Mouse (Mus musculus): Measurements from ENCODE around the gene Ube2f.

The Ube2f gene

DNA sequence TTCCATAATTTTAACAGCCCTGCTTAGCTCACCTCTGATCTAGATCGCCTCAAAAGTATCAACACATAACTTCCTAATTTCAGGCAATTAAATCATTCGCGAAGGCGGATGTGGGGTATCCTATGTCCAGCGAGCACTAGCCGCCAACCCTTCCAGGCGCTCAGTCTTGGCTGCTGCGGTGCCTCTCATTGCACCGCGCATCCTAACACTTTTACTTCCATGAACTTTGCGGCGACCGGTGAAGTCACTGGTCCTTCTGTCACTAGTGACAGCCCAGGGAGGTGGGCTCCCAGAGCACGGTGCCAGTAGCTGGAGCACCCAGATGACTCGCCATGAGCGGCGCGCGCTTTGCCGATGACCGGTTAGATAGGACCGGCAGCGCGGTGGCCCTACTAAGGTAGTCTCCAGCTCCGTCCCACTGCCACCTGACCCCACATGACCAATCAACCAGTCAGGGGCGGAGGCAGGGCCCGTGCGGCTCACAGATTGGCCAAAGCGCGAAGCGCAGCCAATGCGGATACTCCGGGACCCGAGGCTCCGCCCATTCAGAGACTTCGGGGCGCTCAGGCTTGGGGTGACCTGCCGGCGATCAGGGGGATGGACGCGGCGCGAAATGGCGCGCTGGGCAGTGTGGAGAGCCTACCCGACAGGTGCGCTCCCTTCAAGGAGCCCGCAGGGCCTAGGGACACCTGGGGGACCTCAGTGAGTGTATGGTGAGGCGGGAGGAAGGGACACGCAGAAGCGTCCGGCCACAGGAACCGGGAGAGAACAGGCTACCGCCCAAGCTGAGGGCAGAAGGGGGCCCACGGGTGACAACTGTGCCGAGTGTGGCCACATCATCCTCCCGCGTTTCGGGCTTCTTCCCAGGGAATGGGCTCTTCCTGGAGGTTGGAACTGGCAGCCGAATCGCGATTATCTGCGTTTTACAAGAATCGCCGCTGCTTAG is 48.0 kb downstream of the Ube2f start, which contains the start of gene Scly:
Gene Scly (plus strand): TSS at position 540 of the 946 bp plus-strand sequence.
- peak; percentile 91 to 93 for DNase-seq (ENCODE audit: low spot score in 2 of 2)

DNA sequence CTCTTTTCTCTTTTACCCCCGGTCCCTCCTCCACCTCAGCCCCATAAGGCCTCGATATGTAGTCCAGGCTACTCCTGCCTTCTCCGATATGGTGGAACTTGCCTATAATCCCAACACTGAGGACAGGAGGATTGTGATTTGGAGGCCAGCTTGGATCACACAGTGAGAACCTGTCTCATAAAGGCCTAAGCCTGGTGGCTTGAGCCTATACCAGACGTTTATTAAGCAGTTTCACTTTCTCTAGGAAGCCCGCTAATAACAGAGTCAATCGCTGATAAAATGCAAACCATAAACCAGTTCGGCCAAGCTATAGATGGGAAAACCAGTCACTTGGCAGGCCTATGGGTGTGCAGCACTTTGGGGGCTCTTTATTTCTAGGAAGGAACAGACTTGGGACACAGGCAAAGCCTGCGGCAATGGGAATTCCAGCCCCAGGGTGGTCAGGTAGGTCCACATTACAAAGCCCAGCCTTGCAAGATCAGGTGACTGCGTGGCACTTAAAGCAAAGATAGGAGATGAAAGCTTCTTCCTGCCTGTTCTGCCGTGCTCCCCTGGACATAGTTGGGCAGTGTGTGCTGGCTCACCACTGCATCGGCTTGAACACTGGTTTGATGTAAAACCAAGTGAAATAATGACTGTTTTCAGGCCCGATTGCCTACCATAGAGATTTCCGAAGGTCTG is 49.1 kb downstream of the Ube2f start:
- DNase-seq (ENCODE audit: low spot score in 2 of 2): no peak

DNA sequence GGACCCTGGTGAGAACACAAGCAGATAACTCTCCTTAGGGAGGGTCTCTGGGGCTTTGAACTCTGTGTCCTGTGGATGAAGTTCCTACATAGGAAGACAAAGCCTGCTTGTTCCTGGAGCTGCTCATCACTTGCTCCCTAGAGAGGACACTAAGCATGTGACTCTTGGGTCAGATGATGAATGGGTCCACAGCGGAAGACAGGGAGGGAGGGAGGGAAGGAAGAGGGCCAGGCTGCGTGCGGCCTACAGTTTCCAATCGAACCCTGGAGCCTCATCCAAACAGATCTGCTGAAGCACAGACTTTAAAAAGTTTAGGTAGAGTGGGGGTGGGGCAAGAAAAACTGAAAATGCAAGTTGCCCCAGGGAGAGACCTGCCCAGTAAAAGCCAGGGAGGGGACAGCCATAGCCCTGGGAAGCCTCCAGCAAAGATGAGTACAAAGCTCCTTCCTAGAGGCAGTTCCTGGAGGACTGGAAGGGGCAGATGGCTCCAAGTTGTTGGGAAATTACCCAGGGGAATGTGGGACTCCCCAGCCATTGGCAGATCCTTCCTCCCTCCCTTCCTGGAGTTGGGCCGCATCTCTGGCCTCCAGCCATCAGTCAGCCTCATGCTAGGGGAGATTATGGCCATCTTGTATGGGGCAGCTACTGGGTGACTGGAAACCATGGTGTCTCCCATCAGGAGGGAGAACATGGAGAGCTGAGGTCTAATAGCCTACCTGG is 49.8 kb downstream of the Ube2f start:
- no peak for DNase-seq (ENCODE audit: low spot score in 2 of 2)

DNA sequence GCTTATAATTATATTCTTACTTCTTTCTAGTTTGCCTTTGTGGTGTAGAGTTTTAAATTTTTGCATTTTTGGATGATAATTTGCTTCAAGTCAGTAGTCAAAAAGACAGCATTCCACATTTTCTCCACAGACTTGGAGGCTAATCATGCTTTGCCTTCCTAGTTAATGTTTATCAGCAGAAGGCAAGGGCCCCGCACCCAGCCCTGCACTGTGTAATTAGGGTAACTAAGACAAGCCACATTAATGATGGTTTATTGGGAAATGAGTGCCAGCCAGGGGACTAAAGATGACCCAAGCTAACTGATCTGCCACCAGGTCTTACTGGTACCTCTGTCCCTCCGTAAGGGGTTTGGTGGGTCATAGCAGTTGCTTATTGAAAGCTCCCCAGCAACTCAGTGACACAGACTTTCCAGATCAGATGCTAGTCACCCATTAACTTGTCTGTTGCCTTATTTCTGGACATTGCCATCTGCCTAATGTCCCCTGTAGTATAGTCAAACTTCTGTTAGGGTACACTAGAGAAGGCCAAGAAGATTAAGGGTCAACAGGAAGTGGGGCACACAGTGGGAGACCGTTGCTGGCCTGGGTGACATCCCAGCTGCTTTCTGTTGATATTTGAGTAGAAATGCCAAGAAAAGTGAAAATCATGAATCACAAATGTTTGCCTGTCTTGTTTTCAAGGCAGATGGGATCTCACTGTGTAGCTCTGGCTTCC is 51.3 kb downstream of the Ube2f start:
- no peak for DNase-seq (ENCODE audit: low spot score in 2 of 2)

DNA sequence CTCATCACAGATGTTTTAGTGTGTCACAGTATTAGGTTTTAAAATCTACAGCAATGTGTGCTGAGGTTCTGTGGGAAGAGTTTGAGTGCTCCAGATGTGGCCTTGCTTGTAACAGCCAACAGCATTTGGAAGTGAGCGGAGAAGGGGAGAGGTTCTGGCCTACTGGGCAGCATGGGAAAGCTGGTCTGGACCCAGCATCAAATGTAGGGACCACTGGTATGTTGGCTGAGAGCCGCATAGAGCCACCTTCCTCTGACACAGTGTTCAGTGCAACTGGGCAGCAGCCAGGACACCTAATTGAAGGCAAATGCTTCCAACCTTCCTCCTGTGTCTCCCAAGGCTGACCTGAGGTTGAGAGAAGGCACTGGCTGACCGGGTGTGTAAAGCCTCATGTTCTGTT is 51.9 kb downstream of the Ube2f start:
- no peak for DNase-seq (ENCODE audit: low spot score in 2 of 2)

DNA sequence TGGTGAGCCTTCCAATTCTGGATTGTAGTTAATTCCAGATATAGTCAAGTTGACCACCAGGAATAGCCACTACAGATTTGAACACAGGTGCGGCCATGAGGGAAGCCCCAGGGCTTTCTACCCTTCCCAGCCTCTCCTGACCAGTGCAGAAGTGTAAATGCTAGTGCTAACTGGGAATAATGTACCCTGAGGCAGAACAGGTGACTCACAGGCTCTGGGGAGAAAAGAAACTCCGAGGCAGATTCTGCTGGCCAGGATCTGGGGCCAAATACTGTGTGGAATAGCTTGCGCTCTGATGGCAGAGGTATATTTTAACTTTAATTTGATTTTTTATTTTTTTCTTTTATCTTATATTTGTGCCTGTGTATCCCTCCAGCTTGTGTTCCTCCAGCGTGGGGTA is 54.5 kb downstream of the Ube2f start:
- DNase-seq (ENCODE audit: low spot score in 2 of 2): no peak

DNA sequence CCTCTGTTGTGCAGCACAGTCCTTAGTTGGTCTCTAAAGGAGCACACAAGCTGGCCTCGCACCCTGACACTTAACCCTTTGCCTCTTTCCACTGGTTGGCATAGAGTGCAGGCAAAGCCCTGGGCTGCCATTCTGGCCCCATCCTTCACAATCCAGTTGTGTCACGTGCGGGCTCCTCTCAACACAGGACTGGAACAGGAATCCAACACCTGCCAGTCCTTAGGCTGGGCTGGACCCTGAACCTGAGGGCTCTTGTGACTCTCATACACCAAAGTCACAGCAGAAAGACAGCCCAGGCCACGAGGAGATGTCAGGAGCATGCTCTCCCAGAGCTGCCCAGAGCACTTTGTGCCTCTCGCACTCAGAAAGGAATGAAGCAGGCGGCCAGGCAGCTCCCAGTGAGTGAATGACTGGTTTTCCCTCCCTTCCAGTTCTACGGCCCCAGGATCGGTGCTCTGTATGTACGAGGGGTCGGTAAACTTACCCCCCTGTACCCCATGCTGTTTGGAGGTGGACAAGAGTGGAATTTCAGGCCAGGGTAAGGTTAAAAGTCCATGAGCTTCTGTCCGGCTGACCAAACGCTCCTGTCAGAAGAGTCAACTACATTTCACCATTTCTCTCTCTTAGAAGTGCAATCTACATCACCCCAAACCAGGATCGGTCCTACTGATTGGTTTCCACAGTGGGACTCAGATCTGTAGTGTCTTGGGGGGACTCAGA is 59.4 kb downstream of the Ube2f start:
- no peak for DNase-seq (ENCODE audit: low spot score in 2 of 2)

DNA sequence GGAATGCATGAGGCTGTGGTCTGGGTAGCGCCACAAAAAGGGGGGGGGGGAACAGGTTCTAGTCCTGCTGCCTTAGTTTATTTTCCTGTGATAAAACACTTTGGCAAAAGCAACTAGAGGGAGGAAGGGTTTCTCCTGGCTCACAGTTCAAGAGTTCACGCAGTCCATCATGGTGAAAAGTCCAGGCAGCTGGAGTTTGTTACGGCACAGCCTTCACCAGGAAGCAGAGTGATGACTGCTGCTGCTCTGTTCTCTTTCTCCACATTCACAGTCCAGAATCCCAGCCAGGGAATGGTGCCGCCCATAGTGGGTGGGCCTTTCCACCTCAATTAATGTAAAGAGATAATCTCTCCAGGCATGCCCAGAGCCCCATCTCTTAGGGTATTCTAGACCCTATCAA is 62.2 kb downstream of the Ube2f start:
- no peak for DNase-seq (ENCODE audit: low spot score in 2 of 2)

DNA sequence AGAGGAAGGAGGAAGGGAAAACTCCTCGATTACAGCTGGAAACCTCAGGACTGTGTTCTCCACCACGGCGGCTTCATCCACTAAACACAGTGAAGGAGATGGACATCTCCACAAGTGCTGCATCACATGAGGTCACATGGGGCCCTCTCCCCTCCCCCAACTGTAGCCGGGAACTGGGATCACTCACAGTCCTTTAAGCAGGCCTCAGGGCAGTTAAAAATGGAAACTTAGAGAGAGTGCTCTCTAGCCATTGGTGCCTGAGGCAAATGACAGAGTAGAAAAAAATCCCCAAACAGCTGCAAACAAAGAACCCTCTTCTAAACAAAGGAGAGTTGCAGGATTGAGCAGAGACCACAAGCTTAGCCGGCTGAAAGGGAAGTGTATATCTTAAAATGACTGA is 63.1 kb downstream of the Ube2f start:
- no peak for DNase-seq (ENCODE audit: low spot score in 2 of 2)

DNA sequence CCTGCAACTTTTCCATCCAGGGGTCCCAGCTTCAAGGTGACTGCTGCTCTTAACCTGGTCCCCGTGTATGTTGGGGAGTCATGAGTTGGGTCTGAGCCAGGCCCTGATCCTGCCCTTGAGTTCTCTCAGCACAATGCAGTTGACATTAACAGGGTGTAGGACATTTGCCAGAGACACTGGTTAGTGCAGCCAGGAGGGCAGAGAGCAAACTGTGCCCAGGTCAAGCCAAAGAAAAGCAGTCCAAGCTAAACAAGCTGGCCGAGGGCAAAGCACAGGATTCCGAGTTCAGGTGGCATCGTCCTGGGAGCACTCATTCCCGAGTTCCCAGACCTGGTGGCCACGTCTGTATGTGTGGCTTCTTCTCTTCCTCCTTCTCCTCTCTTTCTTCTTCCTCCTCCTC is 67.6 kb downstream of the Ube2f start:
- DNase-seq (ENCODE audit: low spot score in 2 of 2): no peak

DNA sequence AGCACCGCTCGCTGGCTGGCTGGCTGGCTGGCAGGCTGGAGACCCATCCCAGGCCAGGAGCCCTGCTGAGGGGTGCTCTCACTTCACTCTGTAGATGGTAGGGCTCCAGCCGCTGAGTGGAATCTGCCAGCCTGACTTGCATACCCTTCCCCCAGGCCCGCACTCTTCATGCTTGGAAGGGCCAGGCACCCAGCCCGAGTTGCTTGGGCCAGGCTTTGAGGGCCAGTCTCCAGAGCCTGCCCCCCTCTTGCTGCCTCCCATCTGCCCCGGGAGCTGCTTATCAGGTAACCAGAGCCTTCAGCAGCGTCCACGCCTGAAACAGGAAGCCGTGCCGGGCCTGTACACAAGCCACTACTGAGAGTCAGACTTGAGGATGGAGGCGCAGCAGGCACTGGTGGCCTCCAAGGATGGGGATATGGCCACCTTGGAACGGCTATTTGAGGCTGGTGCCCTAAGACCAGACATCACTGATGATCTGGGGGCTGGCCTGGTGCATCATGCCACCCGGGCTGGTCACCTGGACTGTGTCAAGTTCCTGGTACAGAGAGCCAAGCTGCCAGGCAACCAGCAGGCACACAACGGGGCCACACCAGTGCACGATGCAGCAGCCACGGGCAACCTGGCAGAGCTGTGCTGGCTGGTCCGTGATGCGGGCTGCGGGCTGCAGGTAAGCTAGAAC is 71.8 kb downstream of the Ube2f start, which contains the start of gene Espnl:
Gene Espnl (plus strand): TSS at position 316 of the 679 bp plus-strand sequence.
- DNase-seq (ENCODE audit: low spot score in 2 of 2): no peak

DNA sequence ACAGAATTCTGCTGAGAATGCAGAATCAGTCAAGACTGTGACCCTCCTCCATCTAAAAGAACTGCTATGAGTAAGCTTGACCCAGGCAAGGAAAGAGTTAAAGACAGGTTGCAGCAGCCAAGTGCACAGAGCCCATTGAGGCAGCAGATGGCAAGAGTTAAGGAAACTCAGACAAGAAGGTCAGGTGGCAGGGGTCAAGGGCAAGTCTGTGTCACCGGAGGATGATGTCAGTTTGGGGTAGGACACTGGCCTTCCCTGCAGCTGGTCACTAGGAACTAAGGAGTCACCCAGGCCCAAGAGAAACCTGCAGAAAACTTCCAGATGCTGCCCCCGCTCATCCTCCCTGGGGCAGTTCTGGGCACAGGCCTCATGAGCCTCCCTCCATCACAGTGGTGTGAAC is 74.5 kb downstream of the Ube2f start:
- no peak for DNase-seq (ENCODE audit: low spot score in 2 of 2)

DNA sequence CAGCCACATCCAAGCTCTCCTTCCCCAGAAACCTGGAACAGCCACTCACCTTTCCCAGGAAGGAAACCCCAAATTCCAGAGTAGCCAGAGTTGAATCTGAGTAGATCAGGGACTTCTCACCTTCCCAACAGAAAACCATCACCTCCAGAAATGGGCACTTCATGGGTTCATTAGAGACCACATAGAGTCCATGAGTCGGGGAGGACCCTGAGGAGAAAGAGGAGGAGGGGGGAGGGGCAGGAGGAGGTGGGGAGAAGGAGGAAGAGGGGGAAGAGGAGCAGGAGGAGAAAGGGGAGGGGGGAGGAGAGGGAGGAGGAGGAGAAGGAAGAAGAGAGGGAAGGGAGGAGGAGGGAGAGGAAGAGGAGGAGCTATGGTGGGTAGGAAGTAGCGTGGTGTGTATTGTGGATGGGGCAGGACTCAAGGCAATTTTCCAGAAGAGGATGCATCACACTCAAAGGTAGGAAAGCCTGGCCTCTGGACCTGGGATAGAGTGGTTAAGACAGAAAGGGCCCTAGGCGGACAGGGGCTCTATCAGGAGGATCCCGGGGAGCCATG is 75.5 kb downstream of the Ube2f start:
- DNase-seq (ENCODE audit: low spot score in 2 of 2): no peak

DNA sequence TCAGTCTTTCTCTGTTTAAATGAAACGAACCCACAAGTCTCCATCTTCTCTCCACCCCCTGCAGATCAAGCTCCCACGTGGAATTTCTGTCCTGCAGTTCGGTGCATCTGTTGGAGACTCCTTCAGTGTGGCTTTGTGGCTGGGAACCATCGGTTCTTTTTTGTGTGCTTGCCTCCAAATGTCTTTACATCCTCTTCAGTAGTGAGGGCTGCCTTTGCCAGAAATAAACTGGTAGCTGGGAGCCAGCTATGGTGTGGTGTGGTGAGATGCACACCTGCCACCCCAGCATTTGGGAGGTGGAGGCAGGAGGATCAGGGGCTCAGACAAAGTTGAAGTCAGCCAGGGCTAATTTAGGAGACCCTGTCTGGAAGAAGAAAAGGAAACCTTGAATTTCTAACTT is 82.0 kb downstream of the Ube2f start:
- no peak for DNase-seq (ENCODE audit: low spot score in 2 of 2)

DNA sequence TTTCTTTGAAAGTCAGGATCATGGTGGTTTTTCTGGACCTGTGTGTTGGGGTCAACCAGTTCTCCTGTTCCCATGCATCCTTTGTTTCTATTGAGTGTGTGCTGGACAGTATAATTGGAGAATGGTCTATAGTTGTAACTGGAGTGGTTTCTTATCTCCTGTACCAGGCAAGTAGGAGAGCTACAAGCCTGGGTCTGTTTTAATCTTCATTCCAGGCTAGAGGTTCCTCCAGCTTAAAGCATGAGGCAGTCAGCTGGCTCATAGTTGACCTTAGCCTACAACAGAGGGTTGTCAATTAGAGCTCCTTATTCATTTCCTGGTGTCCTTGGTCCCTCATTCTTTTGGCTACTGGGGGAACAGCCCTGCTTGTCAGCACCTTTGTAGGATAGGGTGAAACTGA is 83.5 kb downstream of the Ube2f start:
- DNase-seq (ENCODE audit: low spot score in 2 of 2): no peak

DNA sequence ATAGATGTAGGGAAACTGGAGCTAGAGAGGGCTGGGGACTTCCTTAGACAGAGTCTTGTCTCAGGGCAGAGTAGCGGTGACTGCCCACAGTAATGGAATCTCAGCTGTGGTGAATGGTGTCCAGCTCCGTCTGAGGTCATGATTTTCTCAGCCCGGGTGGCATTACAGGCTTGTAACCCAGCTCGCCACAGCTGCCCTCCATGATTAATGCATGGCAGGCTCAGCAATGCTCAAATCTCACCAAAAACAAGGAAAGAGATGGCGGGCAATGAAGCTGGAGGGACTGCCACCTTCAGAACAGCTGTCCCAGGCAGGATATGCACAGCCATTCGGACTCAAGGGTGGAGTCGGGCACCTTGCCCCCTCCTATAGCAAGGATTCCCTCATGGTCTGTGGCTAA is 87.3 kb downstream of the Ube2f start:
- no peak for DNase-seq (ENCODE audit: low spot score in 2 of 2)

Measured in frontal cortex, postnatal 10 days (tissue).